Mouse (Mus musculus): ENCODE data around the gene Gstt4. TPM values are rescaled to one million over a fixed set of nuclear protein-coding genes. Genes with fewer than 3 reads are reported as not detected.

Gstt4 gene
- polyA plus RNA-seq, 1 experiment from 2014 or later = not detected

GRCm38 (mm10) chr10:75789841-75790240 is 32.5 kb downstream of the Gstt4 start:
- Histone ChIP-seq H3K9ac (ENCODE audit: low read depth, low read length) (no peak overlapping the region), H3K27ac (ENCODE audit: low read depth, low read length) (no peak overlapping the region), H3K9me3 (ENCODE audit: control insufficient read depth, low read length) (no peaks in the 10 kb centered on the region), H3K4me3 (ENCODE audit: low read depth, low read length) (no peak overlapping the region), H3K36me3 (ENCODE audit: control insufficient read depth, insufficient read depth, low read length) (no peaks in the 10 kb centered on the region), H3K4me2 (replicated peaks; ENCODE audit: low read depth, low read length) (no peak overlapping the region), H3K27me3 (ENCODE audit: control insufficient read depth, insufficient read depth, low read length) (no peaks in the 10 kb centered on the region), H3K4me1 (replicated peaks; ENCODE audit: control insufficient read depth, insufficient read depth, low read length) (no peaks in the 10 kb centered on the region)
- no peak for DNase-seq (ENCODE audit: low spot score)
- no peak for ATAC-seq (ENCODE audit: low FRiP score)
- 92% methylated on average over 5 of the region's 5 CpGs for WGBS

GRCm38 (mm10) chr10:75789081-75789735 is 33.1 kb downstream of the Gstt4 start:
- no peak overlapping the region for H3K27ac ChIP-seq (ENCODE audit: low read depth, low read length)
- H3K27me3 ChIP-seq (ENCODE audit: control insufficient read depth, insufficient read depth, low read length) = no peaks in the 10 kb centered on the region
- no peaks in the 10 kb centered on the region for H3K9me3 ChIP-seq (ENCODE audit: control insufficient read depth, low read length)
- no peaks in the 10 kb centered on the region for H3K4me1 ChIP-seq (replicated peaks; ENCODE audit: control insufficient read depth, insufficient read depth, low read length)
- whole genome bisulfite sequencing = 81% methylated on average over 6 of the region's 6 CpGs
- ATAC-seq (ENCODE audit: low FRiP score) (no peak), DNase-seq (ENCODE audit: low spot score) (no peak)
- H3K9ac ChIP-seq (ENCODE audit: low read depth, low read length) = no peak overlapping the region
- no peak overlapping the region for H3K4me2 ChIP-seq (replicated peaks; ENCODE audit: low read depth, low read length)
- no peak overlapping the region for H3K4me3 ChIP-seq (ENCODE audit: low read depth, low read length)
- H3K36me3 ChIP-seq (ENCODE audit: control insufficient read depth, insufficient read depth, low read length) = no peaks in the 10 kb centered on the region

- WGBS = 94% methylated on average over 8 of the region's 8 CpGs
- H3K9ac ChIP-seq (ENCODE audit: low read depth, low read length) = no peak overlapping the region
- no peak for ATAC-seq (ENCODE audit: low FRiP score)
- H3K4me3 ChIP-seq (ENCODE audit: low read depth, low read length) = no peak overlapping the region
- H3K4me1 ChIP-seq (replicated peaks; ENCODE audit: control insufficient read depth, insufficient read depth, low read length) = no peaks in the 10 kb centered on the region
- no peaks in the 10 kb centered on the region for H3K27me3 ChIP-seq (ENCODE audit: control insufficient read depth, insufficient read depth, low read length)
- H3K36me3 ChIP-seq (ENCODE audit: control insufficient read depth, insufficient read depth, low read length) = no peaks in the 10 kb centered on the region
- H3K27ac ChIP-seq (ENCODE audit: low read depth, low read length) = no peak overlapping the region
- DNase-seq (ENCODE audit: low spot score) = no peak
- H3K4me2 ChIP-seq (replicated peaks; ENCODE audit: low read depth, low read length) = no peak overlapping the region
- no peaks in the 10 kb centered on the region for H3K9me3 ChIP-seq (ENCODE audit: control insufficient read depth, low read length)
Observed at GRCm38 (mm10) chr10:75788277-75788676, 34.1 kb downstream of the Gstt4 start.

GRCm38 (mm10) chr10:75785442-75785841 is 36.9 kb downstream of the Gstt4 start:
- no peak overlapping the region for H3K4me2 ChIP-seq (replicated peaks; ENCODE audit: low read depth, low read length)
- H3K27me3 ChIP-seq (ENCODE audit: control insufficient read depth, insufficient read depth, low read length) = peaks cover 9% of the 10 kb centered on the region
- no peaks in the 10 kb centered on the region for H3K9me3 ChIP-seq (ENCODE audit: control insufficient read depth, low read length)
- H3K27ac ChIP-seq (ENCODE audit: low read depth, low read length) = no peak overlapping the region
- H3K4me3 ChIP-seq (ENCODE audit: low read depth, low read length) = no peak overlapping the region
- H3K36me3 ChIP-seq (ENCODE audit: control insufficient read depth, insufficient read depth, low read length) = no peaks in the 10 kb centered on the region
- 80% methylated on average over 1 of the region's 1 CpGs for whole genome bisulfite sequencing
- ATAC-seq (ENCODE audit: low FRiP score) = no peak
- no peak overlapping the region for H3K9ac ChIP-seq (ENCODE audit: low read depth, low read length)
- no peak for DNase-seq (ENCODE audit: low spot score)
- no peaks in the 10 kb centered on the region for H3K4me1 ChIP-seq (replicated peaks; ENCODE audit: control insufficient read depth, insufficient read depth, low read length)

- Histone ChIP-seq H3K9me3 (ENCODE audit: control insufficient read depth, low read length) (no peaks in the 10 kb centered on the region), H3K36me3 (ENCODE audit: control insufficient read depth, insufficient read depth, low read length) (no peaks in the 10 kb centered on the region), H3K27me3 (ENCODE audit: control insufficient read depth, insufficient read depth, low read length) (peaks cover 20% of the 10 kb centered on the region), H3K9ac (ENCODE audit: low read depth, low read length) (0 out of 2 replicates have a peak within 1 kb of the TSS, but pooled peaks have one; percentile 24), H3K4me2 (replicated peaks; ENCODE audit: low read depth, low read length) (peak within 1 kb of the TSS; percentile 61), H3K4me1 (replicated peaks; ENCODE audit: control insufficient read depth, insufficient read depth, low read length) (no peaks in the 10 kb centered on the region; the same call in 1 of the 2 replicates), H3K4me3 (ENCODE audit: low read depth, low read length) (peak within 1 kb of the TSS; percentile 30), H3K27ac (ENCODE audit: low read depth, low read length) (no peak within 1 kb of the TSS)
- DNase-seq (ENCODE audit: low spot score) (peak; percentile 49), ATAC-seq (ENCODE audit: low FRiP score) (no peak)
- under 1% methylated on average over 28 of the region's 28 CpGs for WGBS
Observed at GRCm38 (mm10) chr10:75780769-75781578, 41.4 kb downstream of the Gstt4 start, which contains the start of the genes Gm20441 and Gstt3. Gene Gm20441, minus strand, starts transcription at chr10:75780954. Gene Gstt3, minus strand, starts transcription at chr10:75781414.

GRCm38 (mm10) chr10:75779206-75780174 is 42.9 kb downstream of the Gstt4 start:
- 34% methylated on average over 15 of the region's 15 CpGs for WGBS
- Histone ChIP-seq H3K36me3 (ENCODE audit: control insufficient read depth, insufficient read depth, low read length) (no peaks in the 10 kb centered on the region), H3K9me3 (ENCODE audit: control insufficient read depth, low read length) (no peaks in the 10 kb centered on the region), H3K9ac (ENCODE audit: low read depth, low read length) (no peak overlapping the region), H3K4me3 (ENCODE audit: low read depth, low read length) (no peak overlapping the region), H3K4me1 (replicated peaks; ENCODE audit: control insufficient read depth, insufficient read depth, low read length) (no peaks in the 10 kb centered on the region; the same call in 1 of the 2 replicates), H3K27me3 (ENCODE audit: control insufficient read depth, insufficient read depth, low read length) (peaks cover 20% of the 10 kb centered on the region), H3K4me2 (replicated peaks; ENCODE audit: low read depth, low read length) (no peak overlapping the region), H3K27ac (ENCODE audit: low read depth, low read length) (no peak overlapping the region)
- DNase-seq (ENCODE audit: low spot score) (no peak), ATAC-seq (ENCODE audit: low FRiP score) (no peak)

- no peak for ATAC-seq (ENCODE audit: low FRiP score)
Observed at GRCm38 (mm10) chr10:75777885-75778284, 44.5 kb downstream of the Gstt4 start.

GRCm38 (mm10) chr10:75776562-75776961 is 45.8 kb downstream of the Gstt4 start:
- WGBS = 90% methylated on average over 6 of the region's 6 CpGs
- H3K4me3 ChIP-seq (ENCODE audit: low read depth, low read length) = no peak overlapping the region
- no peaks in the 10 kb centered on the region for H3K36me3 ChIP-seq (ENCODE audit: control insufficient read depth, insufficient read depth, low read length)
- peaks cover 3% of the 10 kb centered on the region; the same call in 1 of the 2 replicates for H3K4me1 ChIP-seq (replicated peaks; ENCODE audit: control insufficient read depth, insufficient read depth, low read length)
- H3K9ac ChIP-seq (ENCODE audit: low read depth, low read length) = no peak overlapping the region
- H3K4me2 ChIP-seq (replicated peaks; ENCODE audit: low read depth, low read length) = no peak overlapping the region
- peaks cover 18% of the 10 kb centered on the region for H3K27me3 ChIP-seq (ENCODE audit: control insufficient read depth, insufficient read depth, low read length)
- no peaks in the 10 kb centered on the region for H3K9me3 ChIP-seq (ENCODE audit: control insufficient read depth, low read length)
- DNase-seq (ENCODE audit: low spot score) (no peak), ATAC-seq (ENCODE audit: low FRiP score) (no peak)
- H3K27ac ChIP-seq (ENCODE audit: low read depth, low read length) = no peak overlapping the region

More at GRCm38 (mm10) chr10:75777885-75778284, 44.5 kb downstream of the Gstt4 start:
- no peak overlapping the region for H3K9ac ChIP-seq (ENCODE audit: low read depth, low read length)
- no peaks in the 10 kb centered on the region for H3K9me3 ChIP-seq (ENCODE audit: control insufficient read depth, low read length)
- H3K4me3 ChIP-seq (ENCODE audit: low read depth, low read length) = no peak overlapping the region
- no peak for DNase-seq (ENCODE audit: low spot score)
- H3K27me3 ChIP-seq (ENCODE audit: control insufficient read depth, insufficient read depth, low read length) = peaks cover 20% of the 10 kb centered on the region
- no peaks in the 10 kb centered on the region; the same call in 1 of the 2 replicates for H3K4me1 ChIP-seq (replicated peaks; ENCODE audit: control insufficient read depth, insufficient read depth, low read length)
- H3K27ac ChIP-seq (ENCODE audit: low read depth, low read length) = no peak overlapping the region
- H3K36me3 ChIP-seq (ENCODE audit: control insufficient read depth, insufficient read depth, low read length) = no peaks in the 10 kb centered on the region
- H3K4me2 ChIP-seq (replicated peaks; ENCODE audit: low read depth, low read length) = no peak overlapping the region
- 81% methylated on average over 2 of the region's 2 CpGs for WGBS

Data from hindbrain, embryonic 11.5 days (tissue).